Mouse (Mus musculus): ENCODE results near the gene Tbck.

Gene Tbck

DNA sequence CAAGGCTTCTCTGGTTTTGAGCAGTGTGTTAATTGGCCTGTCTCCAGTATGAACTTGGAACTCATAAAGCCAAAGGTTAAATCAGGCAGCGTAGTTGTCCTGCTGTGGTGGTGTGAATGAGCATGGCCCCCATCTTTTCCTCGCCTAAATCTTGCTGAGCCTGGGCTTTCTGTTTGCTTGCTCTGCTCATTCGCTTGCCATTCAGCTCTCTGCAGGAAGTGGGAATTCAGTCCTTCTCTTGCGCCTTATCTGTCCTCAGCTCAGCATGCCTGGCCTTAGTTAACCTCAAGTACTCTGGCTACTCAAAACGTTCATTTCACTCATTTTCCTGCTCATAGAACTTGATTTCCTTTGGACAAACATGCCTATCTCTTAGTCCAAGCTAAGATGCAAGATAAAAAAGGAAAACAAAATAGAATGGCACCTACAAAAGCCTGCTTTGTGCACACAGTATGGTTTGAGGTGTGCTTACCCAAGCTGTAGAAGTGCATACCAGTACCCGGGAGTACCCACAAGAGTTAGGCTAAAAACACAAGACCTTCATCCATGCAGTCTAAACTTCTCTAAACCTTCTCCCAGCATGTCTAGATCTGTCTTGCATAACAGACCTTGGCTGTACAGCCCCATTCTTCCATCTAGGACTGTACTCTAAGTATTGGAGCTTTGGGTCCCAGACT lies 151.3 kb downstream of the Tbck start:
- no peak for DNase-seq

DNA sequence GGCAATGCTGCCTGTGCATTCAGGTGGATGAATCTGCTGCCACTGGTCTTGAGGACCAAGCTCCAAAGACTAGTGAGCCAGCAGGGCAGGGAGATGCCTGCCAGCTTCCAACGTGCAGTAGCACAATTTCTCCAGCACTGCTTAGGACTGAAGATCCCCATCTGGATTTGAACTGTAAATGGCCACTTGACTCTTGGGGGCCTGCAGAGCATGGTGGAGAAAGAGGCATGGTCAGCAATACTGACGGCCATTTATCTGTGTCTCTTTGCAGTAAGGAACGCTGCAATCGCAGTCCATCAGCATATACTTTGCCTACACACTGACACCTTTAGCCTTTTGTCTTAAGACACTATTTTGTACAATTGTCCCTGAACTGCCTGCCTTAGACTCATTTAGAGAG lies 153.2 kb downstream of the Tbck start:
- no peak for DNase-seq

DNA sequence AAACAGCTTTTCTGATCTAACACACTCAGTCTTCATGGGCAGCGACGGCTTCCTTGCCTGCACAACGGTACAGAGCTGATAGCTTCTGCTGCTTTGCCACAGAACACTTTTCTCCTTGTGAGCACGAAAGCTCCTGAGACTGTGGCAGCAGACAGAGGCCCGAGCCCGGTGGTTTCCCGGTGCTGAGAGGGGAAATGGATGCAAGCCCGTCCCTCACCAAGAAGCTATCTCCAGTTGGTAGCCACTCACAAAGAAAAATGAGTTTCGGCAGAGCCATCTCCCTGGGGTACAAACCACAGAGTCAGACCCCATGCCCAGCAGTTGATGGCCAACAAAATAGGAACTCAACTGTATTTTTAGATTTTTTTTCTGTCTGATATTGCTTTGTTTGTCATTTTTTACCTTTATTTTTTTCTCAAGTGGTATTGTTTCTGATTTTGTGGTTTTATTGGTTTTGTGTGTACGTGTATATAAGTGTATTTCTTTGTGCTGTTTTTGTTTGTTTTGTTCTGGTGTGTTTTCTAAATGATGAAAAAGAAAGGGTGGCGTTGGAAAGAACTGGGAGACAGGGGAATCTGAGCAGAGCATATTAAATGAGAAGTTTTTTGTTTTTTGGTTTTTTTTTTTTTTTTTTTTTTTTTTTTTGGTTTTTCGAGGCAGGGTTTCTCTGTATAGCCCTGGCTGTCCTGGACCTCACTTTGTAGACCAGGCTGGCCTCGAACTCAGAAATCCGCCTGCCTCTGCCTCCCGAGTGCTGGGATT lies 154.9 kb downstream of the Tbck start:
- no peak for DNase-seq

DNA sequence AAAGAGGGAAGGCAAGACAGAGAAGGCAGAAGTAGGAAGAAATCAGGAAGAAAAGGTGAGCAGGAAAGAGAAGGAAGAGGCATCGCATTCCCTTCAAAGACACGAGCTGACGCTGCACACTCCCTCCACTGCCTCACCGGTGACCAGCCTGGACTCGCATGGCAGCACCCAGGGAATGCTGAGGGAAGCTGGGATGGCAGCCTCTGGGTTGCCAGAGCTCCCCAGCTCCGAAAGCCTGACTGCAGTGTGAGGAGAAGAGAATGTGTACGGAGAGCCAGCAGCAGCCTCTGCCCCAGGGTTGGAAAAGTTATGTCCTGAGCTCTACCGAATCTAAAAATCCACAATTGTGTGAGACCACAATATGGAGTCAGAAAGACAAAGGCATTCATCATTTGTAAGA lies 155.6 kb downstream of the Tbck start:
- DNase-seq: no peak

DNA sequence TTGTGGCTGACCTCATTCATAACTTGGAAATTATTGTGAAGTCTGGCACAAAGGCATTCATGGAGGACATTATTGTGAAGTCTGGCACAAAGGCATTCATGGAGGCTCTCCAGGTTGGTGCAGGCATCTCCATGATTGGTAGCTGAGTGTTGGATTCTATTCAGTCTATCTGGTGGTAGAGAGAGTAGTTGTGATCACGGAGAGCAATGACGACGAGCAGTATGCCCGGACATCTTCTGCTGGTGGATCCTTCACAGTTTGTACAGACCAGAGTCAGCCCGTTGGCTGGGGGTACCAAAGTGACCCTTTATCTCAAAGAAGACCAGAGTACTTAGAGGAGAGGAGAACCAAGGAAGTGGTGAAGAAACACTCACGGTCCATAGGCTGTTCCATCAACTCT lies 158.7 kb downstream of the Tbck start:
- DNase-seq: no peak

DNA sequence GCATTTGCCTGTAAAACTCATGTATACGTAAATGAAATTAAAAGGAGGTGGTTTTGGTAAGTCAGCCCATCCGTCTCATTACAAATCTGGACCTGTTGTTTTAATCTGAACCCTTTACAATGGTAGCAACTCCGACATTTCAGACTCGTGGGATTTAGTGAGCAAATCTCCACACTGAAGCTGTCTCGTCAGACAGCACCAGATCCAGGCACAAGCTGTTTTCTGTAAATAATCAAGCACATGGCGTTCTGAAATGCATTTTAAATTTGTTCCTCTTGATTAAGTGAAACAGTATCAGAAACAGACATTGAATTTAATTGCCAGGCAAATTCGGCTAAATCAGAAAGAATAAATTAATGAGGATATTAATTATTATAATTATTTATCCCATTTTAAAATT lies 165.7 kb downstream of the Tbck start:
- no peak for DNase-seq

DNA sequence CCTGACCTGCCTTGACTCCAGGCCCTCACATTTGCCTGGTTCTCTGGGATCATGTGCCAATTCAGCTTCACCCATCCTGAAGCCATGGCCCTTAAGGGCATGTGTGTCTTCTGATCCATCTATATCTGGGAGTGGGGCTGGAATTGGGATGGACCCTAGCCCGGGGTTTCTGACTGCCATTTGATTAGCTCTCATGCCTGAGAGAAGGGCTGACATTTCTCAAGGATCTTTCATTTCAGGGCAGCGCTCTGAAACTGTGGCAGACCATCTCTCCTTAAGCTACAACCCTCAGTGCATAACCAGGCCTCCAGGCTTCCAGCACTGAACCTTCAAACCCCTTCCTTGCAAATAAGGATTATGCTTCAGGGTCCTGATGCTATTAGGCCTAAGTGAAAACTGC lies 166.5 kb downstream of the Tbck start:
- DNase-seq: no peak

DNA sequence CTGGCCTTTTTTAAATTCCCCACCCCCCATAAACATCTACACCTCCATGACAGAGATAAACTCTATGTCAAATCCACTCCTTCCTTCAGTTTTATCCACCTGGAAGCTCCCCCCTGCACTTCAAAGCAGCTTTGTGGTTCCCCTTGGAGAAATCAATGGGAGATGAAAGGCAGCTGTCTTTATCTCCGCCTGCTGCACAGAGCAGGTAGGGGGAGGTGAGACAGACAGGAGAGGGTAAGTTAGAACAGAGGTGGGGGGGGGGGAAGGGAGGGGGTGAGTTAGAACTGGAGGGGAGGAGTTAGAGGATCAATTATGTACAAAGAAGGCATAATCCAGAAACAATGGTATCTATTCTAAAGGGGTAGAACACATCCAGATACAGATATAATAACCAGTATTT lies 167.5 kb downstream of the Tbck start:
- DNase-seq: no peak

DNA sequence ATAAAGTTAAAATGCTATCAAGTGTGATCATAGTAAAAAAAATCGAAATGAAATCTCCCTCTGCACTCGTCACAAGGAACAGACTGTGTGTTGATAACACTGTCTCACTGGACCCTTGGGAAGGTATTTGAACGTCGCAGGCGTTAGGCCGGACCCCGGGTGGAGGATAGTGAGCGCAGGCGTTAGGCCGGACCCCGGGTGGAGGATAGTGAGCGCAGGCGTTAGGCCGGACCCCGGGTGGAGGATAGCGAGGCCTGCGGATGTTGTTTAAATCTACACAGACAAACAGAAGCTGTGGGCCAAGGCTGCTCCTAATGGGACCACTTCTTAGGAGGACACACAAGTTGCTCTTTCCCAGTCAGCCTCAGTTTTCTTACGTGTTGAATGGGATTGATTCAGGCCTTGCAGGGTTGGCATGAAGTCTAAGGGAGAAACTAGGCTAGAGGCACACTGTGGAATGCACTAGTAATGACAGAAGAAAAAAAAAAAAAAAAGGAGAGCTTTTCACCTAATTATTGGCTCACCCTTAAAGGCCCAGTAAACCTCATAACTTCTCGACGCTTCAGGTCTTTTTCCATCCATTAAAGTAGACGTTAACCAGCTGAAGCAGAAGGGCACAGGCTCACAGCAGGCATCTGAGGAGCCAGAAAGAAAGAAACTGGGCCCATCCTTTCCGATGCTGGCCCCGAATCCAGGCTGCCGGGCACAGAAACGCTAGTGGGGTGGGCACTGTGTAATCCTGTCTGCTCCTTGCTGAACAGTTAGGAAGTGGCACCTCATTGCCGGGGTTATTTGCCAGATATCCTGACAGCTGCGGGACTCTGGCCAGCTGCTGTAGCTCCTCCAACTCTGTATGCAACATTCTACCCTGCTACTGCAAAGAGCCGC lies 168.1 kb downstream of the Tbck start:
- no peak for DNase-seq

DNA sequence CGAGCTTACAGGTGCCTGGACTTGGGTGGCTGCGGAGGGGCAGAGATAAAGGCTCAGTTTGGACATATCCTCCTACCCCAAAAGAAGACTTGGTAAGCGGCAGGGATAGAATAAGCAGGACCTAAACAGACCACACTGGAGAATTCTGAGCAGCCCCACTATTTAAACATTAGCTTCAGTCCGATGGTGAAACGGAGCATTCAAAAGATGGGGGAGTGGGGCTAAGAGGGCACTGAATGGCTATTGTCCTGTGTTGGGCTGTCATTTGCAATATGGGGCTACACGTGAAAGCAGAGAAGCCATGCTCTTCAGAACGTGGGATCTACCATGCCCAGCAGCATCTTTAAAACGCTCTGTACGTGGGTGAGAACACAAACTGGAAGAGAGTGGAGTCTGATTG lies 170.3 kb downstream of the Tbck start:
- no peak for DNase-seq

DNA sequence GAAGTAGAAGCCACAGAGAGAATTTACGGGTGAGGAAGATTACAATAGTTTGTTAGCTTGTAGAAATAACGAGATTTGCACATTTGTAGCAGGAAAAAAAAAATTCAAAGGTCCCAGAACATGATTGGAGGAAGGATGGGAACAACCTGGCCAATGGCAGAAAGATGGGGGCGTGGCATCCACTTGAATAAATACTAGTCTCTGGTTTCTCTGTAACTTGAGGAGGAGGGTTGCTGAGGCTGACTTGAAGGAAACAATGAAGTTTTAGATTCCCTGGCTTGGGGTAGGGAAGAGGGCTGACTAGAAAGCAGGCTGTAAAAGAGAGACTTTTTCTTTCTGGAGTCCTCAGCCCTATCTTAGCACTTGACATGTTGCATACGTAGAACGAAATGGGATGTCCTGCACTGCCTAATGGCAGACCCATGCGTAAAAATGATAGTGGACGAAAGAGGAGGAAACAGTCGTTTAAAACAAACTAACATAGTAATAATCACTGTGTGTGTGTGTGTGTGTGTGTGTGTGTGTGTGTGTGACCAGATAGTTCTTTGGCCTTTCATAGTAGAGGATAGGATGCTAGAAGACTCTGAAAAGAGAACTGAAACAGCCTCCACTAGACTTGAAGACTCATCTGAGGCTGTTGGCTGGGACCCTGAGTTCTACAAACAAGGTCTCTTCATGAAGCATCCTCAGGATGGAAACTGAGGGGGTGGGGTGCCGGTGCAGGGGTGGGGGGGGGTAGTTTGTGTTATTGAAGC lies 171.7 kb downstream of the Tbck start:
- DNase-seq: no peak

DNA sequence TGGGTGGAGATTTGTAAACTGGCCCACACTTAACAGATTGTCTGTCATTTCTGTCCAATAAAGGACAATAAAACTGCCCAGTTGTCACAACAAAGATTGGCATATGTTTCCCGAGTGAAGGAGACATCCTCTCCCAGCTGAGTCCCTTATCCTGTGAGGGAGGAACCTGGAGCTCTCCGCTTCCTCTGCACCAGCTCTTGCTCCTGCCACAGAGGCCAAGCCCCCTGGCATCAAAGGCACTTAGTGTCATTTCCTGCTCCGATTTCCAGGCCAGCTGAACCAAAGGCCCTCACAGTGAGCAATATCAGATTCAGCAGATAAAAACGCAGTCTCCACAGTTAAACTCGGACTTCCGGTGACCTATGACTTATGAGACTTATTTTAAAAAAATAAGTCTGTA lies 172.7 kb downstream of the Tbck start:
- no peak for DNase-seq

DNA sequence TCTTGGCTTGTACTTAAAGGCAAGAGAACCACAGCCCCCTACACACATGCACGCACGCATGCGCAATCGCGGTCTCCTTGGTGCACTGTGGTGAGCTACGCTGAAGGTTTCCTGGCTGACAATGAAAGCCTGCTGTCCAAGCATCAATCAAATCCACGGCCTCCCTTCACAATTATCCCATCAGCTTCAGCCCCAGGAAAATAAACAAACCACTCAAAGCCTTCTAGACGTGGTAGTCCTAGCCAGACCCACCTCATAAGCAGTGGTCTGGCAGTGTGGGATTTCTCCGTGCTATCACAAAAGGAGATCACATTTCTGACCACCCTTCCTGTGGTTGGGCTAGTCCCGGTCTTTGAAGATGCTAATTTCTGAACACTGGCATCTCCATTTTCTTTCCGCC lies 174.9 kb downstream of the Tbck start:
- no peak for DNase-seq

DNA sequence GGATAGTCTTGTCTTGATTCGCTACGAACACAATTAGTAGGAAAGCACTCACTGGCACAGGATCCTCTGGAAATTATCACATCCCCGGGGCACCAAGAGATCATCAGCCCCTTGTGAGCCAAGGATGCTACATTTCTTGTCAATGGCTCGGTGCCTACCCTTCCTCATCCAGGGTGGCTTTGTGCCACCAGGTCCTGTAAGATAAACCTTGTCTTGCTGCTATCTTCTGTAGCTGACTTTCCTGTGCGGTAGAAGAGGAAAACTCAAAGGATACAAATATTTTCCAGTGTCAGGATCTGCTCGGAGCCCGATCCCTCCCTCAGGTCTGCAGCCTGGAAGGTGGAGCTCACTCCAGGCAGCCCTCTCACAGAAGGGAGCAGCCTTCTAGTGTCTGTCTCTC lies 175.6 kb downstream of the Tbck start:
- no peak for DNase-seq

DNA sequence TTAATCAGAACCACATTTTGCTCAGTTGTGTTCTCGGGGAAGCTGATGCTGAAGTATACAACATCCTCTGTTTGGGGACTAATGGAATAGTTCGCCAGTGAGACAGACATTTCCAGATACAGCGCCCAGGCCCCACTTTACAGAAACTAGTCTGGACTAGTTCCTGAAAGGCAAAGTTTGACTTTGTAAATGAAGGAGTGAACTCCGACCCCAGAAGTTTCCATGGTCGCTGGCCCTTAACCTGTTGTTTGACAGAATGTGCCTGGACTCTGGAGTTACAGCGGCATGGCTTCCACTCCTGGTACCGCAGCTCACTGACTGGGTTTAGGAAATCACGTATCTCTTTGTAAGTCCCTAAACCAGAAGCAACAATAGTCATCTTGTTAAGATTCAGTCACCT lies 176.9 kb downstream of the Tbck start:
- DNase-seq: no peak

DNA sequence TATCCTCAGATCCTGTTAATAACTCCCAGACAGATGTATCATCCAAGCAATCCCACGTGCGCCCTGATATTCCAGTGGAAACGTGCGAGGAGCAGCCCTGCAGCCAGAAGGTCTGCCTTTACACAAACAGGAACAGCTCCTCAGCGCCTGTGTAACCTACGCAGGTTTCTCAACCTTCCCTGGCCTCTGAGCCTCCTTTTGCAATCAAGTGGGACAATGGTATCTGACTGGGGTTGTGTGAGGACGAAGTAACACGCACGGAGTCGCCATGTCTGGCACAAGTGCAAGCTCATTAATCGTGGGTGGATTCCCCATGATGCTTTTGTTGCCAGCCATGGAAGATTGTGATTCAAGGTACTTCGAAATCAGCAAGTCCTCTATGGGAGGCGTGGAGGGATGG lies 179.9 kb downstream of the Tbck start:
- no peak for DNase-seq

DNA sequence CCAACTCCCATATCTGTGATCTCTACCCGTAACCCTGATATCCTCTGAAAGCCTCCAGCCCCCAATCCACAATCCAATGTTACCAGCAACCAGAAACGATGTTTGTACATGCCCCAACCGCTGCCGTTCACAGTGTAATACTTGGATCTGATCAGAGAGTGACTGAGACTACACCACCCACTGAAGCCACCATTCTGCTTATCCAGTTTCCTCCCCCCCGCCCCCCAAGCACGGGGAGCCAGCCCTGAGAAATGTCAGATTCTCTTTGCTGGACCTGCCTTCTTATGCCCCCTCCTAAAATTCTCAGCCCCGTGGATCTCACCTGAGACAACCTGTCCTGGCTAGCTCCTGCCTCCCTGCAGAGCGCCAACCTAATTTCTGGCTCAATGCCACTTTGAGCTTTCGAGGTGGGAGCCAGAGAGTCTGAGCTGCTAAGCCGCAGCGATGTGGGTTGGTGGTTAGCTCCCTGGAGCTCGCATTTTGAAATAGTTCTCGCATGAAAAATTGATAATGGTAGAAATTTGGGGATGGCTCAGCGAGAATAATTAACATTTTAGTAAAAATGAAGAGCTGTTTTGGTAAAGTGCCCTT lies 180.5 kb downstream of the Tbck start:
- DNase-seq: no peak

DNA sequence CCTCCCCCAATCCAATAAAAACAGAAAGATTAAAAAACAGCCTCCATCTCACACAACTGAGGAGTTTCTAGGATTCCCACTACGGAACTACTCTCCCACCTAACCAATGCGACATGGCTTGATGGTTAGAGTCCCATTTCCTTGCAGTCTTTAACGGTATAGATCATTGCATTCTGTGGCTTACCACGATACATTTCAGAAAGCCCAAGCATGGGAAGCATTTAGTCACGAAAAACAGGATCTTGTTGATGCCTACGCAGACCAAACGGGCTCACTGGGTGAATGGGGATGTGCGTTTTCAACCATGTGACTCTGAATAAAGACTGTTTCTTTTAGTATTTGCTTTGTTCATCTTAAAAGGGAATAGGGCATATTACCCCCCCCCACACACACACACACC lies 181.0 kb downstream of the Tbck start:
- DNase-seq: no peak

DNA sequence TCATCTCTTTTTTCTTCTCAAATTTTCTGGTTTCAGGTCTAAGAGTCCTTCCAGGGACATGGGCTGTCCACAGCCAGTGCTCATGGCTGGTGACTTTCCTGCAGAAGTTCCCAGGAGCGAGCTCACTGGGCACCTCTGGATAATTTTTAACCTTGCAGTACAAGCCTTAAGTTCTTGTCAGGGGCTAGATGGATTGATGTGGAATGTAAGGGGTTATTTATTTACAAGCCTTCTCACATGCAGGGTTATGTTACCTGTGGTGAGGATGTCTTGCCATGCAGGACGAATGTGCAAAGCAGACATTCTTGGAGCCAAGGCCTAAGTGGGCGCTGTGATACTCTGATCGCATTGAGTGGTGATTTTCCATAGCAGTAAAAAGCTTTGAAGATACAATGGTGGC lies 181.7 kb downstream of the Tbck start:
- no peak for DNase-seq

DNA sequence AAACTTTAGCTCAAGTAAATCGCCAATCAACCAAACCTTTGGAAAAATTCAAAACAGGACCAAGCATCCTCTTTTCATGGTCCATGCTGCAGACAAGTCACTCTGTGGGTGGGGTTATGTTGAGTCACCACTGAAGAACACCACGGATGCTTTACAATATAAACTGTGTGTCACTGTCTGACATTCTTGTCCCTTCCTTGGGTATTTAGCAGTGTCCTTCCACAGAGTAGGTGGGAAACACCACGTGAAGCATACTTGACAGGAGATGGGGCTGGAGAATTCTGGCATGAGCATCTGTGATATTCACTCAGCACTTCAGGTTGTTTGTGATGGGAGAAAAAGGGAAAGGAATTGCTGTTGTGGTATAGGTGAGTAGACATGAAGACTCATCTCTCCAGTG lies 183.0 kb downstream of the Tbck start:
- DNase-seq: no peak

DNA sequence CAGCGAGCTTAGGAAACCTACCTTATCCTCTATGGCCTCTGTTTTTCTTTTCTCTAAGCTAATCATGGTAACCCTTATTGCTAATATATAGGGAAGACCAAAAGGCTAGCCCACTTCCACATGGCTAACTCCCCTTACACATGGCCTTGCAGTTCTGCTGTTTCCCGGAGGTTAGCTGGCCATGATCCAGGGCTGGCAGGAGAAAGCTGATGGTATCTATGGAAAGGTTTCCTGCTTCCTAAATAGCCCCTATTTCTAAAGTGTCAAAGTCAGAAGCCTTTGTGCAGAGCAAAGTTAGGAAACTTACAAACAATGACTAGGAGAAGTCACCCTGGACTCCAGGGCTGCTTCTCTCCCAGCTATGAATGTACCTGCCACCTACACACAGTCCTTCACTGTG lies 184.9 kb downstream of the Tbck start:
- DNase-seq: no peak

DNA sequence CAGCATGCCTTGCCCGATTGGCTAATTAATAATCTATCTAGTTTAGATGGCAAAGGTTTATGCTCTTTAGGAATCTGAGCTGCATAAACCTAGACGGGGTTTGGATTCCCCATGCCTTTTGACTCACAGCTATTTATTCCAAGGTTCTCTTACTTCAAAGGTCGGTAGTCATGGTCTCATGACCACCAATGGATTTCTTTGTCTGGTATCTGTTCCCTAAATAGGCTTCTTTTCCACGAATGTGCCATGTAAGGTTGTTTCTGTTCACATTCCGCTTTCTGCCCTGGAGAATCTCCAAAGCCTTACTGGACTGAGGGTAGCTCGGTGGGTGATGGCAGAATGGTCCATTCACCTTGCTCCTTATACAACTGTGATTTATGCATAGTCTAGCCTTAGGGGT lies 186.1 kb downstream of the Tbck start:
- no peak for DNase-seq

All from thymus, adult 18-20 months (tissue).